Comparison of ENCODE assay signal across 8 mouse cellular contexts in genomic region chr5:52411567-52411966, GRCm38 (mm10). TPM values are rescaled to one million over a fixed set of nuclear protein-coding genes. Genes with fewer than 3 reads are reported as not detected.
DNase-seq lines count a peak whose midpoint lies in the region; ATAC-seq and TF ChIP-seq lines count a peak whose summit lies in the region.

No protein-coding gene starts in this region.

- no peaks in the 10 kb centered on the region for H3K79me2 ChIP-seq in myocyte (ENCODE audit: control insufficient read depth, insufficient read depth)

- H3K4me3 ChIP-seq in heart, embryonic 11.5 days (ENCODE audit: low read depth, low read length): no peak overlapping the region
- no peak overlapping the region for H3K4me3 ChIP-seq in midbrain, embryonic 14.5 days (replicated peaks; ENCODE audit: low read depth, low read length)
- no peak overlapping the region for H3K4me3 ChIP-seq in midbrain, embryonic 15.5 days
- H3K4me3 ChIP-seq in embryonic facial prominence, embryonic 11.5 days (ENCODE audit: low read depth, low read length): no peak overlapping the region
- H3K4me3 ChIP-seq in myocyte: no peak overlapping the region

- no peaks in the 10 kb centered on the region for H3K27me3 ChIP-seq in heart, embryonic 11.5 days (ENCODE audit: control insufficient read depth, insufficient read depth, low read length)
- H3K27me3 ChIP-seq in midbrain, embryonic 14.5 days (ENCODE audit: control insufficient read depth, insufficient read depth, low read length): no peaks in the 10 kb centered on the region
- no peaks in the 10 kb centered on the region for H3K27me3 ChIP-seq in midbrain, embryonic 15.5 days (replicated peaks)
- no peaks in the 10 kb centered on the region for H3K27me3 ChIP-seq in embryonic facial prominence, embryonic 11.5 days (ENCODE audit: control insufficient read depth, insufficient read depth, low read length)
- H3K27me3 ChIP-seq in myocyte (ENCODE audit: control insufficient read depth, insufficient read depth, insufficient read length): no peaks in the 10 kb centered on the region

- ATAC-seq in heart, embryonic 11.5 days (replicated peaks; ENCODE audit: insufficient number of reproducible peaks, low FRiP score, low TSS enrichment): 0 out of 2 replicates have a peak, but pooled peaks have one; percentile 31
- ATAC-seq in midbrain, embryonic 14.5 days (ENCODE audit: low FRiP score, low TSS enrichment): no peak
- no peak for ATAC-seq in midbrain, embryonic 15.5 days (replicated peaks)
- 0 out of 2 replicates have a peak, but pooled peaks have one; percentile 39 for ATAC-seq in embryonic facial prominence, embryonic 11.5 days (replicated peaks; ENCODE audit: insufficient number of reproducible peaks, low FRiP score, low TSS enrichment, low read depth)
- no peak for ATAC-seq in erythroid progenitor cell, adult 5-6 weeks (replicated peaks; ENCODE audit: low FRiP score, poor library complexity, severe bottlenecking)

- no peaks in the 10 kb centered on the region for H3K4me1 ChIP-seq in heart, embryonic 11.5 days (ENCODE audit: control insufficient read depth, insufficient read depth, low read length)
- no peaks in the 10 kb centered on the region for H3K4me1 ChIP-seq in midbrain, embryonic 14.5 days (ENCODE audit: control insufficient read depth, insufficient read depth, low read length)
- H3K4me1 ChIP-seq in midbrain, embryonic 15.5 days: no peaks in the 10 kb centered on the region
- no peaks in the 10 kb centered on the region for H3K4me1 ChIP-seq in embryonic facial prominence, embryonic 11.5 days (ENCODE audit: control insufficient read depth, insufficient read depth, low read length)

- no peak overlapping the region for H3K27ac ChIP-seq in heart, embryonic 11.5 days (ENCODE audit: low read depth, low read length)
- H3K27ac ChIP-seq in midbrain, embryonic 14.5 days (replicated peaks; ENCODE audit: low read depth, low read length): no peak overlapping the region
- no peak overlapping the region for H3K27ac ChIP-seq in midbrain, embryonic 15.5 days
- H3K27ac ChIP-seq in embryonic facial prominence, embryonic 11.5 days (replicated peaks; ENCODE audit: low read depth, low read length): no peak overlapping the region

- H3ac ChIP-seq in myocyte (ENCODE audit: control insufficient read depth, insufficient read length): no peak overlapping the region

- H3K4me2 ChIP-seq in heart, embryonic 11.5 days: no peak overlapping the region
- H3K4me2 ChIP-seq in midbrain, embryonic 14.5 days (ENCODE audit: low read length): no peak overlapping the region
- H3K4me2 ChIP-seq in midbrain, embryonic 15.5 days: no peak overlapping the region
- no peak overlapping the region for H3K4me2 ChIP-seq in embryonic facial prominence, embryonic 11.5 days (ENCODE audit: low read depth, low read length)
- no peak overlapping the region for H3K4me2 ChIP-seq in myocyte (ENCODE audit: low read depth)

- H3K9ac ChIP-seq in heart, embryonic 11.5 days (ENCODE audit: low read depth, low read length): no peak overlapping the region
- H3K9ac ChIP-seq in midbrain, embryonic 14.5 days (replicated peaks; ENCODE audit: low read length): no peak overlapping the region
- no peak overlapping the region for H3K9ac ChIP-seq in midbrain, embryonic 15.5 days
- H3K9ac ChIP-seq in embryonic facial prominence, embryonic 11.5 days (replicated peaks; ENCODE audit: low read length): no peak overlapping the region

- H3K36me3 ChIP-seq in heart, embryonic 11.5 days (ENCODE audit: control insufficient read depth, insufficient read depth, low read length): no peaks in the 10 kb centered on the region
- H3K36me3 ChIP-seq in midbrain, embryonic 14.5 days (ENCODE audit: control insufficient read depth, insufficient read depth, low read length): no peaks in the 10 kb centered on the region
- no peaks in the 10 kb centered on the region for H3K36me3 ChIP-seq in midbrain, embryonic 15.5 days (replicated peaks)
- no peaks in the 10 kb centered on the region for H3K36me3 ChIP-seq in embryonic facial prominence, embryonic 11.5 days (replicated peaks; ENCODE audit: control insufficient read depth, insufficient read depth, low read depth, low read length)
- H3K36me3 ChIP-seq in myocyte (ENCODE audit: control insufficient read depth, insufficient read depth): no peaks in the 10 kb centered on the region

- DNase-seq in heart, adult 9 months (ENCODE audit: low spot score in 2 of 2): no peak
- DNase-seq in midbrain, embryonic 14.5 days: peak; percentile 29
- DNase-seq in embryonic facial prominence, embryonic 11.5 days (ENCODE audit: low spot score): peak; percentile 77
- DNase-seq in thymus, adult 18-20 months: no peak

- H3K9me3 ChIP-seq in heart, embryonic 11.5 days (replicated peaks; ENCODE audit: control insufficient read depth, low read length): no peaks in the 10 kb centered on the region; the same call in 1 of the 2 replicates
- no peaks in the 10 kb centered on the region for H3K9me3 ChIP-seq in midbrain, embryonic 14.5 days (ENCODE audit: control insufficient read depth, low read length)
- no peaks in the 10 kb centered on the region for H3K9me3 ChIP-seq in midbrain, embryonic 15.5 days
- H3K9me3 ChIP-seq in embryonic facial prominence, embryonic 11.5 days (replicated peaks; ENCODE audit: control insufficient read depth, low read length): no peaks in the 10 kb centered on the region

- WGBS in heart, embryonic 11.5 days (ENCODE audit: insufficient replicate concordance): 51% methylated on average over 3 of the region's 3 CpGs
- 66% methylated on average over 3 of the region's 3 CpGs for WGBS in midbrain, embryonic 14.5 days
- 61% methylated on average over 3 of the region's 3 CpGs for WGBS in midbrain, embryonic 15.5 days
- 55% methylated on average over 3 of the region's 3 CpGs for WGBS in embryonic facial prominence, embryonic 11.5 days

- TF ChIP-seq POLR2A in myocyte (IDR thresholded peaks at IDR 0.05; ENCODE audit: insufficient read length, low read depth): no peak

TF ChIP-seq in myocyte, 11 proteins besides CTCF, POLR2A, EP300 and RAD21:
- TF ChIP-seq E2F4 (IDR thresholded peaks at IDR 0.05; ENCODE audit: insufficient read depth) (no peak), REST (IDR thresholded peaks at IDR 0.05; ENCODE audit: insufficient read depth, insufficient read length) (peak; percentile 81)
TF ChIP-seq in myocyte: peak in this region for 1.

RNA-seq across cellular contexts. Expression of gene Sod3, which starts 48.0 kb away (rescaled TPM):
- 0.06 and 0.26 TPM in 2 replicates for polyA plus RNA-seq in heart, embryonic 11.5 days (2014; fragmentation: Nextera tagmentation; extraction: Ambion mirVana)
- 0.77 and 1.4 TPM in 2 replicates for polyA plus RNA-seq in midbrain, embryonic 14.5 days (2014; fragmentation: Nextera tagmentation; extraction: Ambion mirVana)
- 2.0 and 2.1 TPM in 2 replicates for polyA plus RNA-seq in midbrain, embryonic 15.5 days (2015; fragmentation: Nextera tagmentation; extraction: Ambion mirVana)
- 0.31 and 0.38 TPM in 2 replicates for polyA plus RNA-seq in embryonic facial prominence, embryonic 11.5 days (2014; fragmentation: Nextera tagmentation; extraction: Ambion mirVana)
- 10.9 TPM for polyA plus RNA-seq in myocyte (2012; fragmentation: generic; extraction: Trizol)
- not detected in 2 replicates for total RNA-seq in erythroid progenitor cell, adult 5-6 weeks (2015; ENCODE audit: low replicate concordance)
- total RNA-seq in erythroid progenitor cell, adult 5-6 weeks (2017; ENCODE audit: low replicate concordance): 0.30 TPM in 1 of 2 replicates, not detected in the other

RNA-seq across cellular contexts. Expression of gene Ccdc149, which starts 59.8 kb away (rescaled TPM):
- 1.8 and 1.9 TPM in 2 replicates for polyA plus RNA-seq in heart, embryonic 11.5 days (2014; fragmentation: Nextera tagmentation; extraction: Ambion mirVana)
- polyA plus RNA-seq in midbrain, embryonic 14.5 days (2014; fragmentation: Nextera tagmentation; extraction: Ambion mirVana): 9.3 and 9.5 TPM in 2 replicates
- 14.0 and 14.9 TPM in 2 replicates for polyA plus RNA-seq in midbrain, embryonic 15.5 days (2015; fragmentation: Nextera tagmentation; extraction: Ambion mirVana)
- 1.2 and 1.3 TPM in 2 replicates for polyA plus RNA-seq in embryonic facial prominence, embryonic 11.5 days (2014; fragmentation: Nextera tagmentation; extraction: Ambion mirVana)
- polyA plus RNA-seq in myocyte (2012; fragmentation: generic; extraction: Trizol): not detected
- not detected in 2 replicates for total RNA-seq in erythroid progenitor cell, adult 5-6 weeks (2015; ENCODE audit: low replicate concordance)
- total RNA-seq in erythroid progenitor cell, adult 5-6 weeks (2017; ENCODE audit: low replicate concordance): 0.64 TPM in 1 of 2 replicates, not detected in the other

Comparison
In these comparisons a context has a peak if more than half of its experiments do, and no peak if none do; other contexts are left out.
1. ATAC-seq: peak in heart, embryonic 11.5 days (single experiment) and embryonic facial prominence, embryonic 11.5 days (single experiment); none in midbrain, embryonic 14.5 days (single experiment), midbrain, embryonic 15.5 days (single experiment) and erythroid progenitor cell, adult 5-6 weeks (single experiment).
2. DNase-seq: peak in midbrain, embryonic 14.5 days (single experiment) and embryonic facial prominence, embryonic 11.5 days (single experiment); none in heart, adult 9 months (0 of 2) and thymus, adult 18-20 months (0 of 2).